Mouse (Mus musculus): ENCODE measurements at regions not wholly inside any gene's neighbourhood (a gene's known extent, or its start where the extent isn't known, plus 50 kb on each side); places are given as distances from the start of the nearest gene placed in this dataset.

GRCm38 (mm10) chr13:90510479-90510878, 394.7 kb downstream of the Atp6ap1l start:
- TF ChIP-seq EP300 (IDR thresholded peaks at IDR 0.05; ENCODE audit: insufficient read depth, low read depth, low read length) = no peak
- TF ChIP-seq POLR2A (IDR thresholded peaks at IDR 0.05; ENCODE audit: insufficient read depth, low read length) = no peak
- no peak for TF ChIP-seq CTCF (IDR thresholded peaks at IDR 0.05; ENCODE audit: low read depth, low read length)
